In the genomic region with DNA sequence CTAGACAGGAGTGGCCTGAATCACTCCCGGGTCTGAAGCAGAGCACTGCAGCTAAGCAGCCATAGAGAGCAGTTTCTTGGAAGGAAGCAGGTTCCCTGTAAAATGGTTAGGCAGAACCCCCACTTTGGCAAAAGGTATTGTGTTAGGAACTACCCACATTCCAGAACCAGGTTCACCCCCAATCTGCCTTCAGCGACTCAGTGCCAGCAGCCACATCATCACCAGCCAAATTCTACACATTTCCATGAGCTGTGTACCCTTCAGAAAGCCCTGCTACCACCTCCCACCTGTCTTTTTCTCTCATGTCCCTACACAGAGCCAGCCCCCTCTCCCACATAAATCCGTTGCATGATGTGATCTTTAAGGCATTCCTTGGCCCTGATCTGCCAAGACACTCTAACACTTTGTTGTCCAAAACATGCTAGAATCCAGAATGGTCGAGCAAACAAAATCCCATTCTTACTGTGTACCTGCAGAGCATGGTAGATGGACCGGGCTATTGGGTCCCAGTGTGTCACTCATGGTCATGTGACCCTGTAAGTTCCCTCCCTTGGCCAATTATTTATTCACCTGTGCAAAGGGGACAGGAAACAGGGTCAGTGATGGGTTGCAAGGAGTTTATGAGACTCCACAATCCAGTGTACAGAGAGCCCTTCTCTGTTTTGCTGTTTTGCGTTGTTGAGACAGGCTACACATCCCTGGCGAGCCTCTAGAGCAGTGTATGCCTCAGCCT, we compare ENCODE assay signal across 25 mouse cellular contexts. TPM values are rescaled to one million over a fixed set of nuclear protein-coding genes. Genes with fewer than 3 reads are reported as not detected.
DNase-seq lines count a peak whose midpoint lies in the region; ATAC-seq and TF ChIP-seq lines count a peak whose summit lies in the region.
"Had no signal": no experiment of that assay in that cellular context is flagged by ENCODE, and none has a peak within 500 bp of the region (broad histone marks: within the 10 kb centered on the region; RNA-seq: fewer than 3 reads in every experiment).

No protein-coding gene starts in this region.

- H3K36me3 ChIP-seq in kidney, embryonic 15.5 days = no peaks in the 10 kb centered on the region
- no peaks in the 10 kb centered on the region for H3K36me3 ChIP-seq in lung, postnatal 0 days (ENCODE audit: insufficient read depth, low read length)
- H3K36me3 ChIP-seq: G1E; heart, embryonic 13.5 days; hindbrain, embryonic 10.5 days; limb, embryonic 13.5 days; liver, embryonic 13.5 days; neural tube, embryonic 15.5 days had no signal

- WGBS in kidney, embryonic 15.5 days = 77% methylated on average over 7 of the region's 7 CpGs
- WGBS in lung, postnatal 0 days = 75% methylated on average over 7 of the region's 7 CpGs

- no peak overlapping the region for H3K4me3 ChIP-seq in kidney, embryonic 15.5 days (replicated peaks)
- H3K4me3 ChIP-seq in lung, postnatal 0 days (ENCODE audit: low read depth, low read length) = no peak overlapping the region
- H3K4me3 ChIP-seq: forebrain, embryonic 13.5 days; heart, embryonic 13.5 days; hindbrain, embryonic 10.5 days; left cerebral cortex, adult 2 months; limb, embryonic 13.5 days; liver, embryonic 13.5 days; neural tube, embryonic 15.5 days had no signal

- H3K4me1 ChIP-seq in kidney, embryonic 15.5 days = peaks cover 32% of the 10 kb centered on the region
- peaks cover 23% of the 10 kb centered on the region for H3K4me1 ChIP-seq in lung, postnatal 0 days (ENCODE audit: insufficient read depth, low read depth, low read length)
- H3K4me1 ChIP-seq: forebrain, embryonic 13.5 days; neural tube, embryonic 15.5 days had no signal

- peak; percentile 64 for ATAC-seq in frontal cortex, adult (ENCODE audit: low TSS enrichment)
- ATAC-seq in kidney, embryonic 15.5 days (replicated peaks; ENCODE audit: low FRiP score) = no peak
- ATAC-seq in lung, postnatal 0 days = no peak
- ATAC-seq: forebrain, embryonic 13.5 days; hindbrain, embryonic 16.5 days; Patski had no signal

- no peak overlapping the region for H3K9ac ChIP-seq in kidney, embryonic 15.5 days
- no peak overlapping the region for H3K9ac ChIP-seq in lung, postnatal 0 days (replicated peaks; ENCODE audit: low read depth)
- H3K9ac ChIP-seq: forebrain, embryonic 13.5 days; heart, embryonic 13.5 days; limb, embryonic 13.5 days; liver, embryonic 13.5 days; neural tube, embryonic 15.5 days had no signal

- no peak for TF ChIP-seq EP300 in lung, postnatal 0 days (IDR thresholded peaks at IDR 0.05)

- H3K4me2 ChIP-seq in kidney, embryonic 15.5 days = no peak overlapping the region
- no peak overlapping the region for H3K4me2 ChIP-seq in lung, postnatal 0 days (replicated peaks; ENCODE audit: low read depth, low read length)
- H3K4me2 ChIP-seq: forebrain, embryonic 13.5 days; heart, embryonic 13.5 days; limb, embryonic 13.5 days; liver, embryonic 13.5 days; neural tube, embryonic 15.5 days had no signal

- DNase-seq in frontal cortex, postnatal 10 days (ENCODE audit: low spot score in 2 of 2) = no peak
- DNase-seq in kidney, adult 11 months = no peak
- DNase-seq in lung, postnatal 0 days (ENCODE audit: low spot score) = no peak
- no peak for DNase-seq in lung, postnatal 14 days
- peak; percentile 78 for DNase-seq in brain, adult 2 months (ENCODE audit: low read depth, low spot score)
- DNase-seq in MN1 (ENCODE audit: low spot score) = no peak
- DNase-seq: cerebellum, adult 8-10 months; cerebellum, postnatal 25 days; liver, embryonic 13.5 days; midbrain, embryonic 14.5 days; right cerebral cortex, postnatal 25 days; spleen, adult 18-20 months; thymus, adult 18-20 months; thymus, postnatal 25 days had no signal

- no peaks in the 10 kb centered on the region for H3K9me3 ChIP-seq in kidney, embryonic 15.5 days (replicated peaks)
- H3K9me3 ChIP-seq in lung, postnatal 0 days (ENCODE audit: low read length) = no peaks in the 10 kb centered on the region
- H3K9me3 ChIP-seq: forebrain, embryonic 13.5 days; G1E; heart, embryonic 13.5 days; hindbrain, embryonic 10.5 days; limb, embryonic 13.5 days; liver, embryonic 13.5 days; neural tube, embryonic 15.5 days had no signal

- TF ChIP-seq CTCF in lung, postnatal 0 days (IDR thresholded peaks at IDR 0.05) = no peak

- H3K27me3 ChIP-seq in kidney, embryonic 15.5 days = peaks cover 10% of the 10 kb centered on the region
- H3K27me3 ChIP-seq in lung, postnatal 0 days (replicated peaks; ENCODE audit: insufficient read depth, low read length) = no peaks in the 10 kb centered on the region
- H3K27me3 ChIP-seq: Patski had no signal

- H3K27ac ChIP-seq in kidney, embryonic 15.5 days = 0 out of 2 replicates have a peak overlapping the region, but pooled peaks have one; percentile 9
- H3K27ac ChIP-seq in lung, postnatal 0 days (ENCODE audit: low read length) = peak overlapping the region; percentile 51; the same call in 1 of the 2 replicates
- H3K27ac ChIP-seq: forebrain, embryonic 13.5 days; heart, embryonic 13.5 days; hindbrain, embryonic 10.5 days; left cerebral cortex, adult 2 months; limb, embryonic 13.5 days; liver, embryonic 13.5 days; neural tube, embryonic 15.5 days had no signal

RNA-seq across cellular contexts. Expression of gene Sh3tc1, which starts 4.4 kb away (rescaled TPM):
- polyA plus RNA-seq in kidney, embryonic 15.5 days (2015; fragmentation: Nextera tagmentation; extraction: Ambion mirVana) = 16.6 and 20.4 TPM in 2 replicates
- polyA plus RNA-seq in lung, postnatal 0 days (2015; fragmentation: Nextera tagmentation; extraction: Ambion mirVana) = 21.1 and 22.9 TPM in 2 replicates

RNA-seq across cellular contexts. Expression of gene Ablim2, which starts 13.5 kb away (rescaled TPM):
- 1.7 and 2.7 TPM in 2 replicates for polyA plus RNA-seq in kidney, embryonic 15.5 days (2015; fragmentation: Nextera tagmentation; extraction: Ambion mirVana)
- 0.74 and 0.75 TPM in 2 replicates for polyA plus RNA-seq in lung, postnatal 0 days (2015; fragmentation: Nextera tagmentation; extraction: Ambion mirVana)
- polyA plus RNA-seq: G1E had no signal
